Mouse (Mus musculus) myocyte (in vitro differentiated cells): ENCODE measurements at regions not wholly inside any gene's neighbourhood (a gene's known extent, or its start where the extent isn't known, plus 50 kb on each side); places are given as distances from the start of the nearest gene placed in this dataset.

Source experiments
- H3K27me3 ChIP-seq: one replicate; pipeline ENCODE4 v1.6.1; 2011; ENCODE audit not compliant: control insufficient read depth, insufficient read depth, insufficient read length
- H3K36me3 ChIP-seq: one replicate; pipeline ENCODE4 v1.6.1; 2011; ENCODE audit not compliant: control insufficient read depth, insufficient read depth
- H3K4me2 ChIP-seq: one replicate; pipeline ENCODE4 v1.6.1; 2011; ENCODE audit warnings: low read depth, control low read depth
- H3K4me3 ChIP-seq: one replicate; pipeline ENCODE4 v1.5.1; 2011; ENCODE audit warnings: mild to moderate bottlenecking, control low read depth, moderate library complexity
- H3K79me2 ChIP-seq: one replicate; pipeline ENCODE4 v1.6.1; 2011; ENCODE audit not compliant: control insufficient read depth, insufficient read depth
- H3ac ChIP-seq: one replicate; pipeline ENCODE4 v1.6.1; 2011; ENCODE audit not compliant: control insufficient read depth, insufficient read length
- CEBPB ChIP-seq: IDR thresholded peaks from 2 replicates; pipeline ENCODE4 v1.6.1; 2011; ENCODE audit warnings: mild to moderate bottlenecking, moderate library complexity; ENCODE audit not compliant: poor library complexity, insufficient read depth, severe bottlenecking
- E2F4 ChIP-seq: IDR thresholded peaks from one replicate; pipeline ENCODE4 v1.6.1; 2011; ENCODE audit warnings: mild to moderate bottlenecking, control low read depth, moderate library complexity; ENCODE audit not compliant: insufficient read depth
- MAX ChIP-seq: IDR thresholded peaks from one replicate; pipeline ENCODE4 v1.6.1; 2011; ENCODE audit warnings: low read depth, mild to moderate bottlenecking, control low read depth
- MYOD1 ChIP-seq, 3 experiments: IDR thresholded peaks; one replicate each; pipeline ENCODE4 v1.6.1; 2011; ENCODE audit warnings: control low read depth in 2 of 3, low read depth in 2 of 3, mild to moderate bottlenecking in 2 of 3, moderate library complexity in 1 of 3; ENCODE audit not compliant: insufficient read length in 2 of 3, control insufficient read depth in 1 of 3
- MYOG ChIP-seq, 3 experiments: IDR thresholded peaks; one replicate each; pipeline ENCODE4 v1.6.1; 2011; ENCODE audit warnings: control low read depth in 2 of 3, low read depth in 2 of 3, mild to moderate bottlenecking in 2 of 3; ENCODE audit not compliant: insufficient read length in 2 of 3, control insufficient read depth in 1 of 3, insufficient read depth in 1 of 3
- POLR2A ChIP-seq: IDR thresholded peaks from one replicate; pipeline ENCODE4 v1.6.1; 2011; ENCODE audit warnings: low read depth, mild to moderate bottlenecking, control low read depth, moderate library complexity; ENCODE audit not compliant: insufficient read length
- POLR2AphosphoS2 ChIP-seq: IDR thresholded peaks from one replicate; pipeline ENCODE4 v1.6.1; 2011; ENCODE audit warnings: low read depth, control low read depth; ENCODE audit not compliant: insufficient read length
- REST ChIP-seq: IDR thresholded peaks from one replicate; pipeline ENCODE4 v1.6.1; 2011; ENCODE audit warnings: mild to moderate bottlenecking, control low read depth, moderate library complexity; ENCODE audit not compliant: insufficient read depth, insufficient read length
- SRF ChIP-seq: IDR thresholded peaks from one replicate; pipeline ENCODE4 v1.6.1; 2011; ENCODE audit warnings: low read depth; ENCODE audit not compliant: control insufficient read depth, insufficient read length
- TCF12 ChIP-seq: IDR thresholded peaks from one replicate; pipeline ENCODE4 v1.6.1; 2011; ENCODE audit warnings: mild to moderate bottlenecking, control low read depth; ENCODE audit not compliant: poor library complexity, insufficient read depth, severe bottlenecking
- TCF3 ChIP-seq: IDR thresholded peaks from one replicate; pipeline ENCODE4 v1.6.1; 2011; ENCODE audit warnings: low read depth, control low read depth; ENCODE audit not compliant: insufficient read length
- USF1 ChIP-seq: IDR thresholded peaks from one replicate; pipeline ENCODE4 v1.6.1; 2011; ENCODE audit warnings: low read depth, mild to moderate bottlenecking, control low read depth, moderate library complexity

DNA sequence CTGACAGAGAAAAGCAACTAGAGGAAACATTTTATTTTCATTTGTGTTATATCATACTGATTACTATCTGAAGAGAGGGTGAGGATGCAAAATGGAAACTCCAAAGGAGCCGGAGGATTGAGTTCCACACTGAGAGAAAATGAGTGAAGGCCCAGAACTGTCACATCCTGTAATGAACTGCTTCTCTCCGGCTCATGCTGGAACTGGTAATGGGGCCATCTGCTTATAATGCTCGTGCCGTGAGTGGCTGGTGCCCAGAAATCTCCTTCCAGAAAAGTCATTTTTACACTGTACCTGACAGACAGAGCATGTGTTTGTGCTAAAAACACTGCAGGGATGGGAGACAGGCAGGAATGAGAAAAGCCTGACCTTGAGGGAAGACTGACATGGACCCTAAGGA lies 483.5 kb upstream of the Pkdcc start:
- TF ChIP-seq MAX, result no peak
- no peak for TF ChIP-seq MYOG (IDR thresholded peaks at IDR 0.05; ENCODE audit: control insufficient read depth in 1 of 3, insufficient read depth in 1 of 3, insufficient read length in 2 of 3, low read depth in 2 of 3)
- TF ChIP-seq USF1, result no peak
- no peak for TF ChIP-seq SRF
- no peak for TF ChIP-seq REST
- no peak for TF ChIP-seq TCF12
- Histone ChIP-seq H3K4me2 (no peak overlapping the region), H3K4me3 (no peak overlapping the region), H3K27me3 (no peaks in the 10 kb centered on the region), H3ac (no peak overlapping the region), H3K36me3 (no peaks in the 10 kb centered on the region), H3K79me2 (no peaks in the 10 kb centered on the region)

DNA sequence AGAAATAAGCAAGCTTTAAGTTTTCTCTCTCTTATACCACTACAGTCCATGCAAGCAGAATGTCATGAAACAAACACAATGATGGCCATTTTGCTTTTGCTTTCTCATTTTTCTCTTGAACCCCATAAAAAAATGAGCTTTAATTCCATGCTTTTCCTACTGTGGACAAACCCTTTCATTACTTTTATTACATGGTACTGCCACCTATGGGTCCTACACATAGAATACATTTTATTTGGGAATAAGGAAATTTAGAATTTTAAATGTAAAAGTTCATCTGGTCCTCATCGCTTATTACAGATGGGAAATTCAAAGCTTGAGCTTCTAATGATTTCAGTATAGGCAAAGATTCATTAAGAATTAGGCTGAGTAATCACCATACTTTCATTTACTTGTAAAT lies 472.6 kb upstream of the Pkdcc start:
- Histone ChIP-seq H3ac (no peak overlapping the region), H3K36me3 (no peaks in the 10 kb centered on the region), H3K4me3 (no peak overlapping the region), H3K79me2 (no peaks in the 10 kb centered on the region), H3K4me2 (no peak overlapping the region), H3K27me3 (no peaks in the 10 kb centered on the region)
- TF ChIP-seq E2F4 (no peak), CEBPB (no peak), TCF12 (no peak)

DNA sequence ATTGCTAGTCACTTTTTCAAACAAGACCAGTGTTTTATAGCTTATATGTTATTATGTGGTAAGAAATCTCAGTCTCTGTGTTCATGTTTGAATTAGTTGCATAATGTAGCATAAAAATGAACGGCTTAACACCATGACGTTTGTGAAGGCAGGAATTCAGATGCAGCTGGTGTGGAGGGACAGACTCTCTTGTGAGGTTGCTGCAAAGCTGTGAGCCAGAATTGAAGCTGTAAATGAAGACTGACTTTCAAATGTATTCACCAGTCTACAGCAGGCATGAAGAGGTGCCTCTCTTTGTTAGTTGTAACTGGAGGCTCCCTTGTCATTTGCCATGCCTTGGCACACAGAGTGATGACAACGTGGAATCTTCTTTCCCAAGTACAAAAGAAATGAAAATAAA lies 457.7 kb upstream of the Pkdcc start:
- Histone ChIP-seq H3K4me2 (no peak overlapping the region), H3K4me3 (no peak overlapping the region), H3K36me3 (no peaks in the 10 kb centered on the region), H3K27me3 (no peaks in the 10 kb centered on the region), H3K79me2 (no peaks in the 10 kb centered on the region), H3ac (no peak overlapping the region)
- TF ChIP-seq CEBPB, result no peak
- no peak for TF ChIP-seq TCF12
- no peak for TF ChIP-seq REST
- no peak for TF ChIP-seq SRF
- TF ChIP-seq USF1, result no peak
- TF ChIP-seq POLR2A, result no peak

DNA sequence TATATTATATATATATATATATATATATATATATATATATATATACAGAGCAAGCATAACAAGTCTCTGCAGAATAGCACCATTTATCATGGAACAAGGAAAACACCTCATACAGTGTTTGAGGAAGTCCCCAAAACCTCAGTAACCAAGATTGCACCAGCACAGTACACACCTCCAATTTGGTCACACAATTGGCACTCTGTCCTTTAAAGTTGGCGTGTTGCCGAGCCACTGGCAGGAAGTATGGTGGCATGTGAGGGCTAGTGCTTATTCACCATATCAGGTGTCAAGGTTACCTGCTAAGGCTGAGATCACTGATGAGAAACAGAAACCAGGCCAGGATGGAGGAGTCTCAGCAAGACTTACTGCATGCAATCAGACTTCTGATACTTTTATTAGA lies 436.0 kb upstream of the Pkdcc start:
- H3K36me3 ChIP-seq, result no peaks in the 10 kb centered on the region
- no peak overlapping the region for H3ac ChIP-seq
- H3K4me2 ChIP-seq, result no peak overlapping the region
- no peaks in the 10 kb centered on the region for H3K27me3 ChIP-seq
- H3K4me3 ChIP-seq, result no peak overlapping the region
- no peak for TF ChIP-seq MAX
- no peak for TF ChIP-seq E2F4
- TF ChIP-seq MYOD1 (IDR thresholded peaks at IDR 0.05; ENCODE audit: control insufficient read depth in 1 of 3, insufficient read length in 2 of 3, low read depth in 2 of 3), result no peak
- no peak for TF ChIP-seq TCF12
- TF ChIP-seq CEBPB, result no peak
- no peak for TF ChIP-seq SRF
- no peak for TF ChIP-seq POLR2AphosphoS2
- no peak for TF ChIP-seq USF1
- no peak for TF ChIP-seq POLR2A
- TF ChIP-seq TCF3, result no peak
- TF ChIP-seq MYOG (IDR thresholded peaks at IDR 0.05; ENCODE audit: control insufficient read depth in 1 of 3, insufficient read depth in 1 of 3, insufficient read length in 2 of 3, low read depth in 2 of 3), result no peak
- TF ChIP-seq REST, result no peak
- no peaks in the 10 kb centered on the region for H3K79me2 ChIP-seq

DNA sequence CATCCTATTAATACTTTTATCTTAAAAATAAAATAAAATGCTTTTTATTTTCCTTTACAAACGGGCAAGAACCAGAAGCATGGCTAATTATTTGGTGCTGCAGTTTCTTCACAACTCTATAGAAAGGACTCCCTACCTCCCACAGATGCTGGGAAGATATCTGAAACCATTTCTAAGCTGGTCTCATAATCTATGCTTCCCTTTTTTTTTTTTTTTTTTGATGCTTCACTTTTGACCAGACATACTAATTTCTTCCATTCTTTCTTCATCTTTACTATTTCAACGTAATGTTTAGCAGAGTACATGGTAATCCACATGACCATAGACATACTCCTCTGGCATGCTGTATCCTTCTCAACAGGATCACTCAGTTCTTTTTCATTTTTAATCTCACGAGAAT lies 393.0 kb upstream of the Pkdcc start:
- no peaks in the 10 kb centered on the region for H3K79me2 ChIP-seq
- H3K36me3 ChIP-seq, result no peaks in the 10 kb centered on the region
- H3K4me3 ChIP-seq, result no peak overlapping the region
- H3ac ChIP-seq, result no peak overlapping the region
- H3K27me3 ChIP-seq, result no peaks in the 10 kb centered on the region
- no peak overlapping the region for H3K4me2 ChIP-seq
- TF ChIP-seq TCF12 (no peak), SRF (no peak), USF1 (no peak), POLR2AphosphoS2 (no peak), TCF3 (no peak), MYOG (IDR thresholded peaks at IDR 0.05; ENCODE audit: control insufficient read depth in 1 of 3, insufficient read depth in 1 of 3, insufficient read length in 2 of 3, low read depth in 2 of 3) (no peak), POLR2A (no peak)

DNA sequence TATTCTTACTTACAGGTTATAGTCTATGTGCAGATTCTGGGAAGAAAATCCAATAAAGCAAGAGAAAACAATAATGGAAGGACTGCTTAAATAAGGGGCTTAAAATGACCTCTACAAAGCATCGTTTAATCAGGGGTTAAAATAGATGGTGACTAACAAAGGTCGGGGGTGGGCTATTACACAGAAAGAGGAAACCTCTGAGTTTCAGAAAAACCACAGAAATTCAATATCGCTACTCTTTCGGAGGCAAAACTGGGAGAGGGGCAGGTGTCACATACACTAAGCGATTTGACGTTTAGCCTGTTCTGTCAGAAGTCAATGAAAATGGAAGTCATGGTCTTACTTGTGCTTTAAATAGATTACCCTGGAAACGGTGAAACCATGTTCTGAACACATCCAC lies 391.0 kb upstream of the Pkdcc start:
- no peaks in the 10 kb centered on the region for H3K36me3 ChIP-seq
- TF ChIP-seq TCF12, result no peak
- no peak for TF ChIP-seq E2F4
- TF ChIP-seq MYOG (IDR thresholded peaks at IDR 0.05; ENCODE audit: control insufficient read depth in 1 of 3, insufficient read depth in 1 of 3, insufficient read length in 2 of 3, low read depth in 2 of 3), result no peak
- no peak for TF ChIP-seq USF1
- H3K4me3 ChIP-seq, result no peak overlapping the region
- H3ac ChIP-seq, result no peak overlapping the region
- H3K4me2 ChIP-seq, result peak overlapping the region; percentile 15
- no peaks in the 10 kb centered on the region for H3K79me2 ChIP-seq
- H3K27me3 ChIP-seq, result no peaks in the 10 kb centered on the region
